Mouse (Mus musculus): ENCODE results near the gene Gm27027. TPM values are rescaled to one million over a fixed set of nuclear protein-coding genes. Genes with fewer than 3 reads are reported as not detected.

The Gm27027 gene
- polyA plus RNA-seq, 1 experiment from 2014 or later: not detected

Other genes starting within 250 kb of the Gm27027 start
- 115 and 126 TPM in 2 replicates for gene Ext2, start 173.8 kb downstream of the Gm27027 start, polyA plus RNA-seq (2014; fragmentation: Nextera tagmentation; extraction: Ambion mirVana)
- gene Accs, start 146.4 kb downstream of the Gm27027 start, polyA plus RNA-seq (2014; fragmentation: Nextera tagmentation; extraction: Ambion mirVana): 5.7 and 7.0 TPM in 2 replicates
- 0.53 TPM in 1 of 2 replicates, not detected in the other for gene Accsl, start 127.2 kb downstream of the Gm27027 start, polyA plus RNA-seq (2014; fragmentation: Nextera tagmentation; extraction: Ambion mirVana)
- gene Gm13889, start 39.2 kb downstream of the Gm27027 start, polyA plus RNA-seq (2014; fragmentation: Nextera tagmentation; extraction: Ambion mirVana): 6.9 and 10.6 TPM in 2 replicates
- 53.8 and 69.8 TPM in 2 replicates for gene Alkbh3, start 14.5 kb upstream of the Gm27027 start, polyA plus RNA-seq (2014; fragmentation: Nextera tagmentation; extraction: Ambion mirVana)
- gene Hsd17b12, start 161.6 kb upstream of the Gm27027 start, polyA plus RNA-seq (2014; fragmentation: Nextera tagmentation; extraction: Ambion mirVana): 104 and 114 TPM in 2 replicates

All from embryonic facial prominence, embryonic 14.5 days (tissue).